Mouse (Mus musculus): ENCODE measurements around the gene Hoxc10.
A peak's percentile ranks its signal among the peaks of the same experiment; 100 is the strongest.

The Hoxc10 gene

GRCm38 (mm10) chr15:102966776-102967311, at the start of gene Hoxc10:
Gene Hoxc10 (plus strand): TSS chr15:102966796.
- no peak for DNase-seq

GRCm38 (mm10) chr15:102917972-102918572, 48.5 kb upstream of the Hoxc10 start:
- no peak for DNase-seq

GRCm38 (mm10) chr15:102918611-102919265, 47.9 kb upstream of the Hoxc10 start:
- no peak for DNase-seq

- DNase-seq, result no peak
Observed at GRCm38 (mm10) chr15:102919336-102920180, 47.0 kb upstream of the Hoxc10 start.

DNA sequence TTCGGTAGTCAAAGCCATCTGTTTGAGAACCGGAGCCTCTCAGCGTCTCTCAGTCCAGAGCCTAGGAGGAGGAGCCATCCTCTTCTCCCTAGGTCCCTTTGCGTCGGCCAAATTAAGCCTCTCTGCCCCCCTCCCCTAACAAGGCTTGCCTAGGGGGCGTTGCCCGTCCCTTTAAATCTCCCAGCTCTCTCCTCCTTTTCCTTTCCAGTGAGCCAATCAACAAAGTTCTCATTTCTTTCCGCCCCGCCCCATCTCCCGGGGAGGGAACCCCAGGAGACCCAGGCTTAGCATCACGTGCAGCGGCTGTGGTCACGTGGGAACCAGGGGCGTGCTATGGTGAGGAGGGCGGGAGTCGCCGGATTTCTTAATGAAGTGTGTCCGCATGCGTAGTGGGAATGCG, 46.0 kb upstream of the Hoxc10 start:
- peak; percentile 26 to 29 for DNase-seq

- no peak for DNase-seq
Observed at GRCm38 (mm10) chr15:102921053-102922011, 45.3 kb upstream of the Hoxc10 start, which contains the start of gene Hoxc13. Gene Hoxc13 (plus strand): TSS chr15:102921103.

DNA sequence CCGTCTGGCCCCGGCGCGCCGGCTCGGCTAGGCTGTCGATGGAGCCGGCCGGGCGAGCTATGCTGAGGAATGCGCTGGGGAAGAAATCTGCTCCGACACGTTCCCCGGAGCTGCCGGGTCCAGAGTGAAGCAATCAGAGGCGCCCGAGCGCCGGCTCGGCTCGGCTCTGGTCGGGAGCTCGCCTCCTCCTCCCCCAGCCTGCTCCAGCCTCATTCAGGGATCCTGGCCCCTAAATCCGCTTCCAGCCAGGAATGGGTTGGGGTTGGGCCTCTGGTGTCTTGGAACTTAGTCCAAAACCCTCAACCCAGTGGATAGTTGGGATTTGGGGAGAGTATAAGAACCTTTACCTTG, 44.6 kb upstream of the Hoxc10 start:
- no peak for DNase-seq

- DNase-seq, result no peak
Observed at GRCm38 (mm10) chr15:102922636-102923500, 43.7 kb upstream of the Hoxc10 start.

- DNase-seq, result no peak
Observed at GRCm38 (mm10) chr15:102927032-102927645, 39.5 kb upstream of the Hoxc10 start.

DNA sequence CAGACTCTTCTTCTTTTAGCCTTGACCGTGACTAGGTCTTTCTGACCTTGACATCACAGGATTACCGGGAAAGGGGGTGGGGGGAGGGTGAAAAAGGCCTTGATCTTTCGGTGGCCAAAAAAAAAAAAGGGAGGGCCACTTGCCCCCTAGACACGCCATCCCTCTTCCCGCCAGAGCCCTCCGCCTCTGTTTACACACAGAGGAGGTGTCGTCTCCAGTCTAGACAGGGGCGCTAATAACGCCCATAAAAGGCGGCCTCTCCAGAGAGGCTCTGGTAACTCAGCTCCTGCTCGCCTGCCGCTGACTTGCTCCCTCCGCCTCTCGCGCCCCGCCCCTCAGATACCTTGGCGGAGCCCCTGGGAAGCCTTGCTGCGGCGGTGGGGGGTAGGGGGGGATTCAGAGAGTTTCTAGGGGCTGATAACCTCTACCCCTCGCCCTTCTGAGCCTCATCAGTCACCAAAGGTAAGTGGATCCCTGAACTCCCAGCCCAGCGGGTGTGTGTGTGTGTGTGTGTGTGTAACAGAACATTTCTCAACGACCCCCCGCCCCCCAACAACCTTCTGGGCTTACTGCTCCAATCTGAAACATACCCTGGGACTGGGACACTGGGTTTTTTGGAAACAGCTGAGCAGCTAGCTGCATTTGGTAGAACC, 34.8 kb upstream of the Hoxc10 start:
- no peak for DNase-seq

DNA sequence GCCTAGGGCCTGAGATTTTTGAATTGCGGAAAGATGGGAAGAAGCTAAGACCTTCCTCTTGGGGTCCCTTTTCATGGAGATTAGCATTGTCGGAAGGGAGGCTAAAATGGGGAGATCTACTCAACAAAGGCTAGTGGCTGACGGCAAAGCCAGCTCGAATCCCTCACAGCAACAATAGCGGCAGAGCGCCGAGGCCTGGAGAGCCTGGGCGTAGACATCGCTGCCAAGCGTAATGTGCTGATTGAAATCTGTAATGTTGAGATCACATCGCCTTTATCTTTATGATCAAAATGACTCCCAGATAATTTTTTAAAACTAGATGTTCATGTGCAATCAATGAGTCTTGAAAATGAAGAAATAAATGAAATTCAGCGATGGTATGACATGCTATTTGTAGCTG, 32.2 kb upstream of the Hoxc10 start:
- no peak for DNase-seq

GRCm38 (mm10) chr15:102934897-102935296, 31.7 kb upstream of the Hoxc10 start:
- no peak for DNase-seq

DNA sequence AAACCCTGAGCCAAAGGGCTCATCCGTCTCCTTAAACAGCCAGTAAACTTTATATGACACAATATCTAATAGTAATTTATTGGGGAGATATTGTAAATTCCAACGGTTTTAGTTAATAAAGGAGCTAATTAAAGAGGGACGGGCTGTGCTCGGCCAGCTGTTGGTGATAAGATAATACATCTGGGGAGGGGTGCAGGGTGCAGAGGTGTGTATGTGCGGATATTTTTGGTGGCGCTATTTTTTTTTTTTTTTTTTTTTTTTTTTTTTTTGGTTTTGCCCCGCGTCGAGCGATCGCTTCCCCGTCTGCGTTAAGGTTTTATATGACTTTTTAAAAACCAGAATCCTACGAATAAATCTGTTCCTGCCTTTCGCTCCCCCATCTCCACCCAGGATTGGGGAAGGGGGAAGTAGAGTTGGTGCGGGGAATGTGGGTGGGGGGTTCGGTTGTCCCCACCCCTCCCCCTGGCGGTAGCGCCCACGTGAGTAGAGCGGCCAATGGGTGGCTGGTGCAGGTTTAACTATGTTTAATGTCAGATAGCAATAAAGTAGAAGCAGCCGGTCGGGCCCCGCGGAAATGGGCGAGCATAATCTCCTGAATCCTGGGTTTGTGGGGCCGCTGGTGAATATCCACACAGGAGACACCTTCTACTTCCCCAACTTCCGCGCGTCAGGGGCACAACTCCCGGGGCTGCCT, 30.2 kb upstream of the Hoxc10 start, which contains the start of gene Hoxc12:
TSS of gene Hoxc12 (plus strand) at position 479 of the 694 bp plus-strand sequence.
- DNase-seq, result no peak

GRCm38 (mm10) chr15:102937036-102937666, 29.4 kb upstream of the Hoxc10 start:
- DNase-seq, result no peak

DNA sequence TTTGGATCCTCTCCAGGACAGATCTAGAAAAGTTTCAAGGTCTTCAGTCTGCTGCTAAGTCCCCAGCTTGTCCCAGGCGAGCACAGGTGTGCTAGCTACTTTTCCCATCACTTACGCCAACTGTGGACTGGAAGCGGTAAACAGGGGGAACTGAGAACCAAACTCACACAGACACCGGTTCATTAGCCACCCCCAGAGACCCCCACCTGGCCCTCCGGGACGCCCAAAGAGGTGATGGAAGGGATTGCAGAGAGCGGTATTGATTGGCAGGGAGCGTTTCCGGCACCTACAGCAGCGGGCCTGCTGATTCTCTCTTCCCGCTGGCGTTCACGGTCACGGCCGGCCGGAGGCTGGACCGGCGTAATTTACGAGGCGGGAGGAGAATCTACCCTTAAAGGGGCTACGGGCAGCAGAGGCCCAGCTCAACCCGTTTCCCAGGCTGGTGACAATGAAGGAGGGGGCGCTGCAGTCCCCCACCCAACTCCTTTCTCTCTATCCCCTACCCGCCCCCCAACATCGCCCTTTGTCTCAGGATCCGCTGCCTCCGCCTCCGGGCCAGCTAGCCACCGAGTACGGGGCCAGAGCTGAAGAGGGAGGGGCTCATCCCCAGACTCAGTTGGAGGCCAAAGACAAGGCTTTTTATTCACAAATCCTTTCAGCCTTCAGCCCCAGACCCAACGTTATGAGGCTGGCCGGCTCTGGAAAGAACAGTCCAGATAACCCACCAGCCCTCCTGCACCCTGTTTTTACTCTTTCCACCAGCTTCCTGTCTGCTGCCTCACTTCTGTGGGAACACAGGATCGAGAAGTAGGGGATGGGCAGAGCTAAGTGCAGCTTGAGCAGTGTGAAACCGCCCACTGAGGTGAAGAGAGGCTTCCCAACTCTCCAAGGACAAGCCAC, 27.1 kb upstream of the Hoxc10 start:
- DNase-seq, result no peak

- no peak for DNase-seq
Observed at GRCm38 (mm10) chr15:102942739-102943467, 23.7 kb upstream of the Hoxc10 start.

GRCm38 (mm10) chr15:102943468-102943813, 23.2 kb upstream of the Hoxc10 start:
- no peak for DNase-seq
